Mouse (Mus musculus) MEL (cell line): Measurements from ENCODE around the gene Hsd3b7.

Source experiments
- BHLHE40 ChIP-seq: IDR thresholded peaks from 2 replicates; pipeline ENCODE4 v1.6.1; 2012; ENCODE audit warnings: low read depth, mild to moderate bottlenecking, inconsistent platforms, low read length, improper control_type of control experiment, borderline replicate concordance
- POLR2A ChIP-seq, 2 experiments: IDR thresholded peaks; 2 replicates each; pipeline ENCODE4 v1.6.1; 2011 to 2012; ENCODE audit warnings: low read length in 2 of 2, mild to moderate bottlenecking in 2 of 2, control low read depth in 1 of 2, improper control_type of control experiment in 1 of 2, low read depth in 1 of 2, moderate library complexity in 1 of 2; ENCODE audit not compliant: control insufficient read depth in 1 of 2, insufficient read depth in 1 of 2, poor library complexity in 1 of 2
- RCOR1 ChIP-seq: IDR thresholded peaks from 2 replicates; pipeline ENCODE4 v1.6.1; 2012; ENCODE audit warnings: low read depth, mild to moderate bottlenecking, inconsistent platforms, low read length, improper control_type of control experiment

- TF ChIP-seq RCOR1 = no peak
- TF ChIP-seq POLR2A (IDR thresholded peaks at IDR 0.05; ENCODE audit: control insufficient read depth in 1 of 2, insufficient read depth in 1 of 2, low read depth in 1 of 2, low read length in 2 of 2, poor library complexity in 1 of 2) = no peak
- TF ChIP-seq BHLHE40 = no peak
These were observed 1.8 kb upstream of the Hsd3b7 start for GRCm38 (mm10) chr7:127798591-127798990.
